Mouse (Mus musculus): ENCODE data around the gene Dstn. TPM values are rescaled to one million over a fixed set of nuclear protein-coding genes. Genes with fewer than 3 reads are reported as not detected.

Dstn gene
- total RNA-seq, 2 experiments from 2014 or later, result 199 to 209 TPM

GRCm38 (mm10) chr2:143916229-143916628 lies 1.1 kb downstream of the Dstn start:
- peak; percentile 18 to 24 for DNase-seq

DNA sequence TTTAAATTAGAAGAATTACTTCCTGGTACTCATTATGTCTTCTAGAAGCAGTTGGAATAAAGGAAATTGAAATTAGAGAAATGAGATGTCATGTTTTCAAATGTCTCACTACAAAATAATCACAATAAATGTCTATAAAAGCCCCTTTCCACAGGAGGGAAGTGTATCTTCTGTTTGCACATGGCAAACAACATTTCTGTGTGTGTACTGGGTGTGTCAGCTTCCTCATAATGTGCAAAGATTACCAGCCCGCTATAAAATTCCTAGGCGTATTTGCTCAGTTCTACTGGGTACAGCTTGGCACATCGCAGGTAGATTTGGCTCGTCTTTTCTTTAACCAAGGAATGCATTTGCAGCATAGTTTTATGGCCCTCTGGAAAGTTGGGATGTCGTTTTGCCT lies 2.5 kb downstream of the Dstn start:
- no peak for DNase-seq

- DNase-seq, result no peak
Measured at GRCm38 (mm10) chr2:143918831-143919502, 3.8 kb downstream of the Dstn start.

DNA sequence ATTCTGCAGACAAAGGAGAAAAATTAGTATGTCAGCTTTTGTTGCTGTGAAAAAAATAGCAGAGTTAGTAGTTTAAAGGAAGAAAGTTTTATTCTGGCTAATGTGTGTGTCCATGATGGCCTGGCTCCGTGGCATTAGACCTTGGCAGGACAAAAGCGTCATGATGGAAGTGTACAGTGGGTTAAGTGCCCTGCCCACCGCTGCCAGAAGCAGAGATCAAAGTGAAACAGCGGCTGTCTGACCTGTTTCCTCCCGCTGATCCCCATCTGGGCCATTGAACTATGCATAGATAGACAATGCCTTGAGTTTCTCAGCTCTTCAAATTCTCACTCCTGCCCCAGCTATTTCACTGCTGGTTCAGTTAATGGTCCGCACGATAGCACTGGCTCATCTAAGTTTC lies 9.0 kb downstream of the Dstn start:
- DNase-seq, result no peak

DNA sequence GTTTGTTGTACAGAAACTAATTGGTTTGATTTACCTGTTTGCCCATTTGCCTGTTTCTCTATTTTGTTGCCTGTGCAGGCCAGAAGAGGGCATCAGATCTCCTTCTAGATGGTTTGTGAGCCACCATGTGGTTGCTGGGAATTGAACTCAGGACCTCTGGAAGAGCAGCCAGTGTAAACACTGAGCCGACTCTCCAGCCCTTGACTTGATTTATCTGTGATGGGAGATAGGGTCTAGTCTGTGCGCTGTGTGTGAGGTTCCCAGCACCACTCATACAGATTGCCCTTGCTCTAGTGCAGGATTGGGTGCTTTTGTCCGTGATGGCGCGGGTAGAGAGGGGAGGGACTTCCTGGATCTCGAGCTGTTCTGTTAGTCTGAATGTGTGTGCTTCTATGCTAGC lies 10.7 kb downstream of the Dstn start:
- DNase-seq, result no peak

- no peak for DNase-seq
Measured at GRCm38 (mm10) chr2:143929607-143930311, 14.6 kb downstream of the Dstn start.

DNA sequence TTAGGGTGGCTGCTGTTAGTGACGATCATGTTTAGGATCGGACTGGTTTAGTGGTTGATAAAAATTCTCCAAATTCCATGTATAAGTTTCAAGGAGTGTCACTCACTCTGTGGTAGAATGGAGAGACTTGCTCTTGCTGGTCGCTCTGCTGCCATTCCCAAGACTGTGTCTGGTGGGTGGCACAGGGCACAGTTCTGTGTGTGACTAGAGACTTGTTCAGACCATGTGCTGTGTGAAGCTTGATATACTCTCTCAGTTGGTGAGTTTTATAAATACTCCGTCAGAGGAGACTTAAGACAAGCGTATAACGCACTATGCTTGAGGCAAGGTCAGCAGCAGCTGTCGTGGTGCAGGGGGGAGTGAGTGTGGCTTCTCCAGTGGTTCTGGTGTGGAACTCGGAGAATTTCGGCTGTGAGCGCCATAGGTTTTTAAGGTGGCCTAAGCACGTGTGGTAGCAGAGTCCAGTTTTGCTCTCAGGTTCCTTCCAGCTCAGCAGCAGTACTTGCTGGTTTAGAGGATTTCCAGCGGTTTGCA lies 17.3 kb downstream of the Dstn start:
- no peak for DNase-seq

- no peak for DNase-seq
Measured at GRCm38 (mm10) chr2:143933516-143933915, 18.4 kb downstream of the Dstn start.

- DNase-seq, result no peak
Measured at GRCm38 (mm10) chr2:143934439-143934838, 19.3 kb downstream of the Dstn start.

- DNase-seq, result no peak
Measured at GRCm38 (mm10) chr2:143937861-143938260, 22.7 kb downstream of the Dstn start.

DNA sequence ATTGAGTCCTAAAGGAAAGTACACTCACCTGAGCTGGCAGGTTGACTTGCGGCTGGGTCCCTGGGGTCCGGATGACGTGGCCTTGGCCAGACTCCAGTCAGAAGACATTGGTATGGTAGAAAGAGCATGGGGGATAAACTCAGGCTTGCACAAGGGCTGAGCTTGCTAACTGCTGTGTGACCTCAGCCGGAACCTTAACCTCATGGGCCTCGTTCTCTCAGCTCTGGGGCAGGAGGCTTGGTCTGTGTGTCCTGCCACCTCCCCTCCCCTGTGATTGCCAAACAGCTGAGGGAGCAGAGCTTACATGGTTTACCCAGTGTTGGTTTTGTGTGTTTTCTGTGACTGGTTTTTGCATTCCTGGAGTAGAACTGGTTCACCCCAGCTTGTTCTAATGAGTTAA lies 25.3 kb downstream of the Dstn start:
- DNase-seq, result no peak

- no peak for DNase-seq
Measured at GRCm38 (mm10) chr2:143944796-143945195, 29.7 kb downstream of the Dstn start.

GRCm38 (mm10) chr2:143945466-143946075 lies 30.5 kb downstream of the Dstn start:
- no peak for DNase-seq

DNA sequence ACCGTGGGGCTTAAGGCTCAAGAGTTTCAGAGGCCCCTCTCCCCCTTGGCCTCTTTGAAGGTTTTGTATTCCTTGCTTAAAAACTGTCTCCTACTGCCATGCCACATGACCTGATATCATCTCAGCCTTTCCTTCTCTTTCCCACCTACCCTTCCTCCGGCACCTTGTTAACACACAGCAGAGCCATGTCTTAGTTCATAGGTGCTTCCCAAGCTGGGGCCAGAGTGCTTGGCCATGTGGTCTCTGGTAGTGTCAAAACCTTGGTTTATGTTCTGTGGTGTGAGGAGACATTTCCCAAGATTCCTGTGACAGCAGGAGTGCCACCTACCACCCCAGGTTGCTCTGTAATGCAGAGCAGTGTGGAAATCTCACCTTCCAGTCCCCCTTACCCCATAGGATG lies 31.3 kb downstream of the Dstn start:
- DNase-seq, result no peak

GRCm38 (mm10) chr2:143947981-143948380 lies 32.9 kb downstream of the Dstn start:
- DNase-seq, result no peak

- DNase-seq, result no peak
Measured at GRCm38 (mm10) chr2:143948416-143948815, 33.3 kb downstream of the Dstn start.

- DNase-seq, result no peak
Measured at GRCm38 (mm10) chr2:143949217-143949616, 34.1 kb downstream of the Dstn start.

DNA sequence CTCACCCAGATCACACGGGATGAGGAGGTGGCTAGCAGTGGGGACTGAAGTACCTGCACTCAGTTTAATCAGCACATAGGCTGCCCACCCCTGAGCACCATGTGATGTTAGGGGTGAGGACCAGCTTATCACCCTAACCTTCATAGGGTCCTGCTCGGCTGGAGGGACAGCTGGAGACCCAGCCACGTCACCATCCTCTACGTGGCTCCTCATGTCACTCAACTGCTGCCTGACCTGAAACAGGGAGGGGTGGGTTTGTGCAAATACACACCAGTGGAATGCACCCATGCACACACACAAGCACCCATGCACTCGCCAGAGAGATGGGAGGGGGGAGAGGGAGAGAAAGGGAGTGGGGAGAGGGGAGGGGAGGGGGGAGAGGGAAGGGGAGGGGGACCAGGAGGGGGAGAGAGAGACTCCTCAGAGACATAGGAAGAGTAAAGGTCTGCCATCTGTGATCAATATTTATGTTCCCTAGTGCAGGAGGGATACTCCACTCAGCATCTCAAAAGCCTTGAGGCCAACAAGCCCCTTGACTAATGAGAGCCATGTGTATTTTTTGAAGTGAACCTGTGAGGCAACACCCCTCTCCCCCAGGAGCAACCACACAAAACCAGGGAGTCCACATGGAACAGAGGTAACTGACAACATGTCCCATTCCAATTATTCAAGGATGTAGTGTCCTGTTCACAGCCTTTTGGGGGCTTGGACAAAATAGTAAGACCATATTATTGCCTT lies 35.3 kb downstream of the Dstn start:
- DNase-seq, result no peak

DNA sequence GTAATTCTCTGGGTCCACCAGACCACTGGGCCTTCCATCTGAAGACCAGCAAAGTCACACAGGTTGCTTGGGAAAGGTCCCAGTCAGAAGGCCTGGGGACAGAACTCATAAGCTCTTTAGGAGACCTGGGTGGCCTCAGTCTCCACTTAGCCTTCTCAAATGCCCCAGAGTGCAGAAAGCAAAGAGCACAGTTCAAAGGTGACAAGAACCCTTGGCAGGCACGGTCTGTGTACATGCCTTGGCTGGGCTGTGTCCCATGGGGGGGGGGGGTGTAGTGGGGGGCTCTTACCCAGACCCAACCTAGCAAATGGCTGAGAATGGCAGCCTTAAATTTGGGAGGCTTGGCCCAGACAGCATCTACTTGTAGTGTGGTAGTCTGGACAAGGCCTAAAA lies 35.9 kb downstream of the Dstn start:
- DNase-seq, result no peak

DNA sequence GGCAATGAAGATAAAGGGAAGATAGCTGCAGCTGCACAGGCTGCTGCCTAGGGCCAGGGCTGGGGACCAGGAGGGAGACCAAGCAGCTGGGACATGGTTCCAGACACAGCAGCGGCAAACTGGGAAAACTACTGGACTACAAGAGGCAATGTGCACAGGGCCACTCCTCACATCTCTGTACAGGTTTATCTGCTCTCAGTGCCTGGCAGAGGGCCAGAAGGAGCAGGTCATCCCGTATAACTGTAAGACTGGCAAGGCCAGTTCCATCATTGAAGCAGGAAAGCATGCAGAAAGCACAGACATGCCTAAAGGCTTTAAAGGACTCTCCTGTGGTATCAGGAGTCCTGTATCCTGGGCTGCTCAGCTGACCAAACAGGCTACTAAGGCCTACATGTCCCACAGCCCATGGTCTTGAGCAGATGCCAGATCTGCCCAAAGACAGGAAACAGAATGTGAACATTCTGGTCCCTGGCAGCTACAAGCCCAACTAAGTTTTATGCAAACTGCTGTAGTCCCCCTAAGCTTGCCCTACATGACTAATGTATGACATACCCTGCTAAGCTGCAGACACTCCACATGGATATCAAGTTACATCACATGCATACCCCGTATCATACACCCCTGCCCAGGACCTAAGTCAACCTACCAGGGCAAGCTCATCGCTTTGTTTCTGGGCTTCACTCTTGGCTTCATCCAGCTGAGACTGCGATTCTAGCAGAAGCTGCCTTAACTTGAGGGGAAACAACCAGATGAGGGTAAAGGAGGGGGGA lies 36.6 kb downstream of the Dstn start:
- DNase-seq, result no peak

GRCm38 (mm10) chr2:143953944-143954343 lies 38.8 kb downstream of the Dstn start:
- no peak for DNase-seq

DNA sequence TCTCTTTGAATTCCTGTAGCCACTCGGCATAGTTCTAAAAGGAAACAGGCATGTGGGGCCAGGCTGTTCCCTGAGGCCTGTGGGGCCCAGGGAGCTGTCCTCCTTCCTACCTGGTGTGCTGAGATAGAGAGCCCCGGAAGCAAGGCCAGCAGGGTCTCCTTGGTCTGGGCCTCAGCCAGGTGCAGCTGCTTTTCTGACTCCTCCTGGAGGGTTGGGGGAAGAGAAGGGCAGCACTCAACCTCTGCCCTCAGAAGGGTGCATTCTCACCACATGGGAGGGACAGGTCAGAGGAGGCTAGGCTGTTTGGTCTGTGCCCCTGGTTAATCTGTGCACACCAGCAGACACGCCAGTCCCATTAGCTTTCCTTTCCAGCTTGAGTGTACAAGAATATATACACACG lies 39.9 kb downstream of the Dstn start:
- no peak for DNase-seq
